Mouse (Mus musculus): ENCODE results near the gene Commd9.

Gene Commd9

DNA sequence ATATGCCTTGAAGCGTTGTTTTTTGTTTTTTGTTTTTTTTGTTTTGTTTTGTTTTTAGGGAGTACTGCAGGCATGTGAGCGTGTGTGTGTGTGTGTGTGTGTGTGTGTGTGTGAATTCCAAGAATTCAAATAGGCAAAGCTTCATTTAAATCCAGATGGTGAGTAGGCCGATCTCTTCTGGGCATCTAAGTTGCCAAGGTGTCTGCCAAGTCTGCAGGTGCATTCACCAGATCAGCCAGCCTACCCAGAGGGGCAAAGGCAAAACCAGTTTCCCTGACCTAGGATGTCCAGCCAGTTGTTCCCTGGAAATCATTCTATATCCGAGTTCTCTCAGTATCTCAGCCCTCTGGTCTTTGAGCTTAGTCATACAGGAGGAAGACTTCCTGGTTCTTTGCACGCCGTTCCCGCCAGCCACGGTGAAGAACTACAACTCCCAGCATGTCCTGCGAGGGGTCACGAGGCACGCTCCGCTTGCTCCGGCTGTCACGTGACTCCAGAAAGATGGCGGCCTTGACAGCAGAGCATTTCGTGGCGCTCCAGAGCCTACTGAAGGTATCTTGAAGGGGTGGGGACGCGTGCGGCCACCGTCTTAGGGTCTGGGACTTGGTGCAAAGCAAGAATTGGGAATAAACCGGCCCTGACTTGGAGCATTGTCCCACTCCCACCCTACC lies at the start of gene Commd9:
Gene Commd9, plus strand, starts transcription at position 480 of the 671 bp plus-strand sequence.
- DNase-seq = peak; percentile 91

DNA sequence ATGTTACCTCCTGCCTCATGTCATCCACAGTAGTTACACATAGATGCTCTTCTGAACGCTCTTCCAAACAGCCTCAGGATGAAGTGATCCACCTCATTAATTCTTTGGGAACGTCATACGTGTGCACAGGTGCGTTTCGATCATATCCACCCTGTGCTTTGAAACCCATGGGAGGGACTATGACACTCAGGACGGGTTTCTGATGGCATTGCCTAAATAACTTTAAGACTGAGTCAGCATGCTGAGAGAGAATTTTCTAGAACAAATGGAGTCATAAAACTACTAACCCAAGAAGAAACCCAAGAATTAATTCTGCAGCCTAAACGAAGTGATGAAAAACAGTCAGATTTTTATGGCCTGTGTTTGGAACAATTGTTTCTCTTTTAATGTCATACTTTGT lies 43.3 kb upstream of the Commd9 start:
- no peak for DNase-seq

DNA sequence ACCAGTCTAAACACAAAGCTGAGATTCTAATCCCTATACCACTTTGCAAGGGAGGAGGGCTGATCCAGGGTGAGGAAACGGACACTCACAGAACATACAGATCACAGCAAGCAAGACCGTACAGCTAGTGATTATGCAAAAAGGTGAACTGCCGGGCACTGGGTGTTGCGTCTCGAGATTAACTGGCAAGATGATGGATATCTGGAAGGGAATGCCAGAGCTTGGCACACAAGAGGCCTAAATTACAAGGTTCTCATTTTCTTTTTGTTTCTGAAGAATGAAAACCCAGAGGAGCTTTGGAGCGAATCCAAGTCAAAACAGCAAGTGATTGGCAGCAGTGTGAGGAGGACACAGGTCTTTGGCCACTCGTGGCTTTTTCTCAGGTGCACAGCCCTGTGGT lies 31.3 kb upstream of the Commd9 start:
- no peak for DNase-seq

DNA sequence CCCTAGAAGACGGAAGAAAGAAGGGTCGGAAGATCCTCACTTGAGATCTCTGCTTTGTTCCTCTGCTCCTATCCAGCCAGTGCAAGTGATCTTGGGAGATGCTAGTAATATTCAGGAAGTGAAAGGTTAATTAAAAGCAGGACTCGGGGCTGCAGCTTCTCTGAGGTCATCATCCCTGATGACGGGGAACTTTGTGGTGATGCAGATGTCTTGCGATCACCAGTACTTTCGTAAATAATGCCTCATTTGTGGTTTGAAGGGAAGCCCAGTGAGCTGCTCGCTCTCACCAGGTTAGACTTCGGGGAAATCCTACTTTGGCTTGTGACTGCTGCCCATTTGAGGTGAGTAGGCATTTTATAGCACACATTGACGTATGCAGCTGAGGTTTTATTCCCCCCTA lies 29.9 kb upstream of the Commd9 start:
- DNase-seq = no peak

DNA sequence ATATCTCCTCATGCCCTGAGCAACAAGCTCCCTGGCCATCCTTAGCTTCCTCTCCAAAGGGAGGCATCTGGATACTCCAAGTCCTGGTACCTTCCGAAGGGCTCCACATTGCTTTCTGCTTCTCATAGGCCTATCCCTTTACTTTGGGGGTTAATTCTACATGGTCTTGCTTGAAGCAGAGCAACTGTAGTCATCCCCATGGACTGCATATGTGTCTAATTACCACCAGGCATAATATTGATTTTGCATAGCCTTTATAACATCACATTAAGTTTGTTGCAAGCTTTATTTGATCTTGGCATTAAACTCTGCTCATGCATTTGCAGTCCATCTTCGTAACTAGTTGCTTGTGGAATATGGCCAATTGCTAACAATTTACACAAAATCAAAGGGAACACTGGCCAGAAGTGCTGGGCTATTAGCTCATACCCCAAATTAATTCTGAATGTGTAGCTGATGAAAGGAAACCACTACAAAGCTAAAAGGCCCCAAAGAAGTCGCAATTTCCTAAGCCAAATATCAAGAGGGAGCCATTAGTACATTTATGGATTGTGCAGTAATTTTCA lies 25.0 kb upstream of the Commd9 start:
- no peak for DNase-seq

DNA sequence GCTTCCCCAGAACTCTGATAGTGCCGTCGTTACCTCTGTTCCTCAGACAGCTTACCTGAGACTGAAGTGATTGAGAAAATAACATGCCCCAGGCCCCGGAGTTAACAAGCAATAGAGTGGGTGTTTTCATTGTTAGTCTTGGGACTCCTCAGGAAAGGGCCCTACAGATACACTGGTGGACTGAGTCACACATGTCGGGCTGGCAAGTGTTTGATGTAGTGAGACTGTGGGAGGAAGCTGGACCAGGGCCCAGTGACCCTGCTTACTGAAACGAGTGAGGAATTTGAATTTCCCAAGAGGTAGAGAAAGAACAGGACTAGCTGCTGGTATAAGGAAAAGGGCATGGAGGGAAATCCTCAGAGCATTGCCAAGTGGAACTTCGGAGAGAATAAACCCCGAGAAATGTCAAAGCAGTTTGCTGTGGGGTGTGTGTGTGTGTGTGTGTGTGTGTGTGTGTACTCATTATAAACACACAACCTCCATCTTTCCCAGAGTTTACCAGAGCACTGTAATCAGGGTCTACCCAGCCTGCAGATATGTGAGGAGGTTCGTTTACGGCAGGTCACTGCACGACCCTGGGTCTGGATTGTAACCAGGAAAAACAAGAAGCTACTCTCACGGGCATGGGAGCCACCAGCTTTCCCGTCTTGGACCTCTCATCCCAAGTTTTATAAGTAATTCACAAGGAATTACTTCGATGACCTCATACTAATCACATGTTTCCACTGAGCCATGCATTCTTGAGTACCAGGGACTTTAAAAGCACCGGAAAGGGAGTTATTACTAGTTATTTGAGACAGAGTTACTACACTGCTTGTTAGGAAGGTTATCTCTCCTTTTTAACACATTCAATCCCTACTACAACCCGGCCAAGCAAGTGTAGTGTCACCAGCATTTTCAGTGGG lies 23.6 kb upstream of the Commd9 start:
- DNase-seq = peak; percentile 23

DNA sequence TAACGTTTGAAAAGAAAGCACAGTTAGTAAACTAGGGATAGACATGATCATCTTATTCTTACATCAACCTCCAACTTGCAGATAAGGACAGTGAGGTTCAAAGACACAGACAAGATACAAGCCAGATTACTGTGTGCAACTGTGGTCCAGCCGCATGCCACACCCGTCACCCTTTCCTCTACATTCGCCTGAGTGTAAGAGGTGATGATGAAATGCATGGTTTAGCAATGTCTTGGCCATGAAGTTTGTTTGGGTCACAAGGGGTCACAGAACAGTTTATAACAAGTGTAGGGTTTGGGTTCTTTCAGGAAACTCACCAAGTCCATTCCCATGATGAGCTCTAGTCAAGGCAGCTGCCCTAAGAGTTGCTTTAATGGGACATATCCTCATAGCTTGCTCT lies 17.4 kb upstream of the Commd9 start:
- no peak for DNase-seq

DNA sequence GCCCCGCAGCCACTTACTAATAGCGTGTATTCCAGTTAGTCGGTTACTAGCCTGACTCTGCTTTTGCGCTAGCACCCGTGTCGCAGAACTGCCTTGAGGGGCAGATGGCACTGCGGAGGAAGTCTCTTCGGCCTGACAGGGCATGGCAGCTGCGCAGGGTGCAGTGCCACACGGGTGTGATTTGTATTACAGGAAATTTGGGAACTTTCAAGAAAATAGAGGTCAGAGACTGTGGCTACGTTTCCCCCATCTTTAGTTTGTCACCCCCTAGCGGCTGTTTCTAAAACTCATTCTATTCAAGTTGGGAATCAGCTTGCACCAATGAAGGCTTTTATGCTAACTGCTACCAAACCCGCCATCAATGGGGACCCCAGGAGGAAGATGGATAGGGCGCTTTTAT lies 14.9 kb upstream of the Commd9 start:
- no peak for DNase-seq

DNA sequence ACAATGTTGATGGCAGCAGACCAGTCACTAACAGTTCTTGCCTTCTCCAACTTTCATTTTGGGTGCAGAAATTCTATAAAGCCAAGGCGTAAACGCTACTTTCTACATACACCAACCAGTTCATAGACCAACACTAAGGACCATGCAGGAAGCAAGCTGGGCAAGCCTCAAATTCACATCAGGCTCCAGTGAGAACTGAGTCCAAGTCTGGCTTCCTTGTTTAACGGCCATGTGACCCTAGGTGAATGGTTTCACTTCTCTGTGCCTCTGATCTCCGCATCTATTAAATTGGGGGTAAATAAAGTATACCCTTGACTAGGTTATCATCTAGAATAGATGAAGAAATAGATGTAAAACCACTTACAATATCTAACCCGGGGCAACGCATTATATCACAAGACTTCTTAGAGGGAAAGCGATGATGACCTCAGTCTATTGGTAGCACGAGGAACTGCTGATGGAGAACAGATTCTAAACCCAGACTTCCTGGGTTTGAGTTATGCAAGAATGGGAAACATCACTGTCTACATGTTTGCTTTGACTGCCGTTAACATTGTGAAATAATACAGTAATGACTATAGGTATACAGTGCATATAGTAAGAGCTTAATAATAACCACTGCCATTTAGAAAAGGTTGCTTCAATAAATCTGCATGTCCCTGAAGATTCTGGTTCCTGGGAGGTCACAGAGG lies 4.4 kb upstream of the Commd9 start:
- DNase-seq = no peak

DNA sequence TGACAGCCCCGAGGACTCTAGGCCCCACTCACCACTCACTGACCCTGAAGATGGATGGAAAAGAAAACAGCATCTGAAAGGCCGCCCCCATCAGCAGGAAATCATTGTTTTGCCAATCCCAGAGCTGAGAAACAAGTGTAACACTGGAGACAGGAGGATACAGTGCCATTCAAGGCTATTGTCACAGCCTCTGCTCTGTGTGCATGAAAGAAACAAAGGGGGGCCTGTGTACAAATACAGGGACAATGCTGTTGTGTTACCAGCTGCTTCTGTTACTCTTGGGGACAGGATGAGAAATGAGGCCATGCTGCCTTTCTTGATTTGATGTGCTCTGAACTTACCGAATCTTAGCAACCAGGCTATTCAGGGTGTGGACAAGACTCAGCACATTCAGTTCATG lies 3.0 kb upstream of the Commd9 start, which contains the start of gene Prr5l:
Gene Prr5l, minus strand, starts transcription at position 30 of the 400 bp plus-strand sequence.
- no peak for DNase-seq

DNA sequence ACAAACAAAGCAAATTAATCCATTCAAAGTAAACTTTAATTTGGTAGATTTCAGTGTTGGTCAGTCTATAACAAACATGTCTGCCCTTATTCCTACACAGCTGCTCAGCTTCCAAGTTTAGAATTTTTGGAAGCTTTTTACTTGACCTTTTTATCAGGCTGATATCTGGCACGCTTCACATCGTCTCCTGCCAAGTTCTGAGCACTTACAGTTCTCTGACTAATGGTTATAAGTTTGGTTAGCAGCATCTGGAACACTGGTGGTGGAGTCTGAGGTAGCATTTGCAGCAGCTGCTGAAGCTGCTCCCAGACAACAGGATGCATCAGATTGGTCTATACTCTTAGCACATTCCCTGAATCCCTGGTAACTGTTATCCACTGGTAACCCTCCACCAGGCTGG lies 1.8 kb upstream of the Commd9 start:
- no peak for DNase-seq

DNA sequence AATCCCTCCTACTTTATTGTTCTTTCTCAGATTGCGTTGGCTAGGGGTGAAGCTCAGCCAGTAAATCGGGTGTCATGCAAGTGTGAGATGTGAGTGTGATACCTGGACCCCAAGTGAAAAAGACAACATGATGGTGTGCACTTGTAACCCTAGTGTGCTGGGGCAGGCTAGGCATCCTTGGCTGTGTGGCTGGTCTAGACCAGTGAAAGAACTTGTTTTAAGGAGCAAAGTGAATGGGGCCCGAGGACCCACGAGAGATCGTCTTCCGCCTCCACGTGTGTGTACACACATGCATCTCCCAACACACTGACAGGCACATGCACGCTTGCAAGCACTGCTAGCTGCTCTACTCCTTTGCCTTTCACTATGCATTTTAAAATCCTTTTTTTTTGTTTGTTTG lies 2.8 kb downstream of the Commd9 start:
- no peak for DNase-seq

DNA sequence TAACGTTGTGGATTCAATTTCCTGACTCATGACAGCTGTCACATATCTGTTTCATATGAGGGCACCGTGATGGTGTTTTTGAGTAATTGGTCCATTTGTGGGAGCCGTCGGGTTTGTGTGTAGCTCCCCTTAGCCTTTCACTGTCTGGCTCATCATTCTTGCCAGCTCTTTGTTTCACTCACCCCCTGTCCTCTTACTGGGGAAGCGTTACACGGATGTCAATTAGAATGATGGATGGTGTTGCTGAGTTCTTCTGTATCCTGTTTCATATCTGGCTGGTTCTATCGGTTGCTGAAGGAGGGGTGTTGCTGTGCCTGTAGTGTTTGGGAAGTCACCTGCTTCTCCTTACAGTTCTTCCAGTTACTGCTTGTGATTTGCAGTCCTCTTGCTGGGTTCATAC lies 5.1 kb downstream of the Commd9 start:
- no peak for DNase-seq

DNA sequence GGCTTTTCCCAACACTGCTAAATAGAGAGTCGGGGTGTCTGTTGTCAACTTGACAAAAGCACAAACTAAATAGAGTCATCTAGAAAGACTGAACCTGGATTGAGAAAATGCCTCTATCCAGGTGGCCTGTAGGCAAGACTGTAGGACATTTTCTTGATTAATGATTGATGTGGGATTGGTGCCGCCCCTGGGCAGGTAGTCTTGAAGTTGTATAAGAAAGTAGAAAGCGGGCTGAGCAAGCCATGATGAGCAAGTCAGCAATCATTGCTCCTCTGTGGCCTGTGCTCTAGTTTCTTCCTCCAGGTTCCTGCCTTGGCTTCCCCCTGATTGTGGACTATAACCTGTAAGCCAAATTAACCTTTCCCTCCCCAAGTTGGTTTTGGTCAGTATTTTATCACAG lies 8.1 kb downstream of the Commd9 start:
- no peak for DNase-seq

DNA sequence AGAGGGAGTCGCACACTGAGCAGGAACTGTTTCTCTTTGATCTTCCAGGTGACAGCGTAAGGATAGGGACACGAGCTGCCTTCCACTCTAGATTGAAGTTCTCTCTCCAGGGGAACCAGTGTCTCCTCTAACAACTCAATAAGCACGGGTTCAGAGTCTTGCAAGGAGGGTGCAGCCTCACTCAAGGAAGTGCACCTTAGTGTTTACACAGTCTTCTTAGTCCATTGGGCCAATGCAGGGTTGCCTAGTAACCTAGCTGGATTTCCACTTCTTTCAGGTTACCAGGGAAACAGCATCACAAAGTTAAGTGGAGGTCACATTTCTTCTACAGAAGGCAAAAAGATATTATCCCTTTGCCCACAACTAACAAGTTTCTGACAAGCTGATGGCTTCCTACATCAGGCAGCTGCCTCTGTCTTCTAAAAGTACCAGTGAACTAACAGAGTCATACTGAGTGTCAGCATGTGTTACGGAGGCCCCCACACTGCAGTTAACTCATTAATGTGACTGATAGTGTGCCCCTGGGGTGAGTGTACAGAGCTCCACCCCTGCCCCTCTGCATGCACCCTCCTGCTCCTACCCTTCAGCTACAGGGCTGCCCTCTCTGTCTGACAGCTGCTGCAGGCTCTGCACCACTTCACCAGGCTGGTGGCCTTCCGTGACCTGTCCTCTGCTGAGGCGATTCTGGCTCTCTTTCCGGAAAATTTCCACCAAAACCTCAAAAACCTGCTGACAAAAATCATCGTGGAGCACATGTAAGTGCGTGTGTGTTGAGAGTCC lies 10.6 kb downstream of the Commd9 start:
- DNase-seq = no peak

DNA sequence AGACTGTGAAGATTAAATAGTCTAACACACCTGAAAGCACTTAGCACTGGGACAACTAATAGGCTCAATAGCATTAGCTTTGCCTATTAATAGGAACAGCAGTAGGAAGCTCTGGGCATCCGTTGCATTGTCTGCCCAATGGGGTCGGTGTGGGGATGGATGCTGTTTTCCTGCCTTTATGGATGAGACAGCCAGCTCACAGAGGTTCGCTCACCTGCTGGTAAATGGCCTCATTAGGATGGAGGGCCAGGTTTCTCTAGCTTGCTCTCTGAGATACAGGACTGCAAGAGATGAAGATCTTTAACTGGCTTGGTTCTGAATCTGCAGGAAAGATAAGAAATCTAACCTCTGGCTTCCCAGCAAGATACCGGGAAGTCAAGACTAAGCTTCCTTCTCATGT lies 16.1 kb downstream of the Commd9 start:
- DNase-seq = no peak

DNA sequence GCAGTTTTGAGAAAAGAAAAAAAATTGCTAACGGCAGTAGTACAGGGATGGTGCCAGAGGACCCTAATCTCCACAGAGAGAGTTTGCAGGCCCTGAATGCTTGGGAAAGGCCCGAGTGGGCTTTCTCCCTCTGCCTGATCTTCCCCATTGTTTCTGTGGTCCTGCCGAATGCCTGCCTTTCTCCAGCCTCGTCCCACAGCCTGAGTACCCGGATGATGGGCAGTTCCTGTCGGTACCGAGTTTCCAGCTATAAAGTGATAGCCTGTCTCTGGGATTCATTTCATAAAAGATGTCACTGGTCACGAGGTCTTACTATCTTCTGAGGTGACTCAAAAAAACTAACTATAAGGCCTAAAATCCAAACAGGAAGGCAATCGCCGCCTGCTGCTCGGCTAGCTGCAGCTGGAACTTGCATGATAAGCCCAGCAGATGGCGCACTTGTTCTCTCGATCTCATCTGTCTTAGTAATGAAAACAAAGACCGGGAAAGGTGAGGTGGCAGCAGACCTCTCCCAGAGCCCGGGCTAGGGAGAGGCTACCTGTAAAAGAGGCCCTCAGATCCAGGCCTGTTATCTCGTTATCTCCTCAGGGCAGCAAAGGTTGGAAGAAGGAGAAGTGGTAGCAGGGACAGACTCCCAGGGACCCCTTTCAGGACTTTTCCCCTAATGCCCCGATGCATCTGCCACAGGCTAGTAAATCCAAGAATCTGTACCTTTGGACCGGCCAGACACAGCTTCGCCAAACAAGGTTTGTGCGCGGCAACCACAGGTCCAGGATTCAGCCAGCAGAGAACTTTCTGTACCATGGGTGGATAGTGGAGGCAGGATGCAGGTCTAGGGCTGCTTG lies 19.7 kb downstream of the Commd9 start:
- peak; percentile 88 for DNase-seq

DNA sequence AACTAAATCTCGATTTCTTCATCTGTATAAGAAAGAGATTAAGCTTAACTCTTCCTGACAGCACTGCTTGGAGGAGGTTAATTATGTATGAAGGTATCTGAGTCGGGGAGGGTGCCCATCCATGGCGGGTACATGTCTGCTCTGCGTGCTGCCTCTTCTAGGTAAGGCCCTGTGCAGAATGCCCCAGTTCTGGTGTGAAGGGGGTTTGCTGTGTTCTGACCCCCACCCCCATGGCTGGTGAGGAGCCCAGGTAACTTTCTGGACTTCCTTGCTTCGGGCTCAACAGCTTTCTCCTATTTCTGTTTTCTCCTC lies 20.3 kb downstream of the Commd9 start:
- DNase-seq = no peak

DNA sequence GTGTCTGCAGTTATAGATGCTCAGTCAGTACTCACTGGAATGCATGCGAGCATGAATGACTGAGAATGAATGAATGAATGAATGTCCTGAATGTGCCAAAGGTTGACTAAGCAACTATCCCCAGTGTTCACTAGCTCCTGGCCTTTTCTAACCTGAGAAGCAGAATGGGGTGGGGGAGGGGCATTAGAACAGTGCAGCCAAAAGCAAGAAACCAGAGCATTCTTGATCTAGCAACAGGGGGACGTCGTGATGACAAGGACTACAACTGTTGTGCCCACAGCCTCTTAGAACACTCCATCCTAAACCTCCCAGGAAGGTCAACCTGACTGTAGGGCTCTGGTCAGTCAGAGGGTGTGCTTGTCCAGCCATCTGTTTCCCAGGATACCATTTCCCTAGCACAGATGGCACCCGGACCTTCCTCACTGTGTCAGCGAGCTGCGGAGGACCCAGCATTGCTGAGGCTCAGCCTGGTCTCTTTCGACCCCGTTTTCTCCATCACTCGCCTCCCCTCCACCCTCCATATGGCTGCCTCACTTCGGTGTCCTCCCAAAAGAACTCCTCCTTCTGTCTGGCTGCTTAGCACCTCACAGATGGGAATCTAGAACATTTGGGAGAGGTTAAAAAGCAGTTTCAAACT lies 21.5 kb downstream of the Commd9 start:
- peak; percentile 35 for DNase-seq

DNA sequence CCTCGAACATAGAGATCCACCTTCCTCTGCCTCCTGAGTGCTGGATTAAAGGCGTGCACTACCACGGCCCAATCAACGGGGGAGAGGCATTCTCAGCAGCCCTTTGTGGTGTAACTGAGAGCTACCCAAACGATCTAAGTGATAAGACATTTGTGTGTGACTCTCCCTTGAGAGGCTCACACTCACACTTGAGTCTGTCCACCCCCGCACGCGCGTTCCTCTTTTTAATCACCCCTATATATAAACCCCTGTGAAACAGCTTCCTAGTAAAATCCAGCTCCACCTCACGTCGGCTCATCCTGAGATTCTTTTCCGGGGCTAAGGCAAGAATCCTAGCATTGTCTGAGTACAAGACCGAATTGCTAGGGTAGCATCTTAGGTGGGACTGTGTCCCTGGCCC lies 22.7 kb downstream of the Commd9 start:
- peak; percentile 45 for DNase-seq
